Mouse (Mus musculus): ENCODE results near the gene Cpne9.

GRCm38 (mm10) chr6:113282969-113283368 lies 862 bp downstream of the Cpne9 start:
- TF ChIP-seq CTCF (IDR thresholded peaks at IDR 0.05; ENCODE audit: low read depth) (no peak), EP300 (optimal IDR thresholded peaks at IDR 0.05) (no peak)
